Mouse (Mus musculus) megakaryocyte, embryonic 14.5 days (primary cell): ENCODE measurements around the gene Usp9y.

Experiments used
- FLI1 ChIP-seq: IDR thresholded peaks from 2 replicates; pipeline ENCODE4 v1.6.1; 2012; ENCODE audit warnings: low read length, inconsistent platforms, mixed read lengths
- GATA1 ChIP-seq: IDR thresholded peaks from 3 replicates; pipeline ENCODE4 v1.6.1; 2012; ENCODE audit warnings: mixed read lengths, low read length, inconsistent platforms, borderline replicate concordance

- no peak for TF ChIP-seq GATA1
- TF ChIP-seq FLI1: no peak
Measured at GRCm38 (mm10) chrY:1285735-1286134, 173.8 kb downstream of the Usp9y start.
